Mouse (Mus musculus) lung, postnatal 0 days (tissue): ENCODE results near the gene Pidd1.

Source experiments
- CTCF ChIP-seq: IDR thresholded peaks from 2 replicates; pipeline ENCODE4 v1.5.1; 2016; ENCODE audit warnings: antibody characterized with exemption, mild to moderate bottlenecking
- EP300 ChIP-seq: IDR thresholded peaks from 2 replicates; pipeline ENCODE4 v1.6.1; 2016; ENCODE audit warnings: antibody characterized with exemption, mild to moderate bottlenecking, control low read depth

GRCm38 (mm10) chr7:141442199-141442598 is 1.6 kb downstream of the Pidd1 start:
- no peak for TF ChIP-seq CTCF
- TF ChIP-seq EP300: no peak
